Mouse (Mus musculus): ENCODE results near the gene Aqp12. TPM values are rescaled to one million over a fixed set of nuclear protein-coding genes. Genes with fewer than 3 reads are reported as not detected.

Gene Aqp12
- total RNA-seq, 1 experiment, result not detected

DNA sequence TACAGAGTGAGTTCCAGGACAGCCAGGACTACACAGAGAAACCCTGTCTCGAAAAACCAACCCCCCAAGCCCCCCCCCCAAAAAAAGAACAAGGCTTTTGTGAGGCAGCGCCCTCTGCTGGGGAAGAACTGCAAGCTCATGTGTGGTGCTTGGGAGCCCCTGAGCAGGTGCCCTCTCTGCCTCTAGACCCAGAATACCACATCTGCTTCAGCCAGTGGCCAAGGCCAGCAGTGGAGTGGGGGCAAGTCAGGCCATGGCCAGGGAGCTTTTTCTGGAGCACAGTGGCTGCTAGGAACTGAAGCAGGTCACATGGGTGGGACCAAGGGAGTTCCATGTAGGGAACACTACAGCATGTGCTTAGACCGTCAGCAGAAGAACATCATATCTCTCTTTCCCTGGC, 4.6 kb downstream of the Aqp12 start:
- peak; percentile 7 for DNase-seq (ENCODE audit: low read depth, low spot score)
- in situ Hi-C loops (cut with MboI; ENCODE audit: low sequenced_read_pairs in 2 of 2, unreplicated experiment in 2 of 2), result no loop called here
- no peak overlapping the region for H3K27ac ChIP-seq (ENCODE audit: insufficient read depth, low read depth, low read length, poor library complexity, severe bottlenecking)
- no peaks in the 10 kb centered on the region for H3K4me1 ChIP-seq (ENCODE audit: control insufficient read depth in 2 of 2, insufficient read depth in 2 of 2, low read length in 2 of 2, poor library complexity in 1 of 2)
- H3K4me3 ChIP-seq (ENCODE audit: insufficient read depth in 1 of 2, low read depth in 1 of 2, low read length in 2 of 2, poor library complexity in 1 of 2, severe bottlenecking in 1 of 2), result no peak overlapping the region
- no peak overlapping the region for H3K9ac ChIP-seq (ENCODE audit: insufficient read depth, low read depth, low read length, poor library complexity, severe bottlenecking)
- H3K36me3 ChIP-seq (ENCODE audit: control insufficient read depth, insufficient read depth, low read length, poor library complexity, severe bottlenecking), result no peaks in the 10 kb centered on the region
- no peaks in the 10 kb centered on the region for H3K9me3 ChIP-seq (ENCODE audit: control insufficient read depth, insufficient read depth, low read depth, low read length)
- no peak for TF ChIP-seq CHD2 (IDR thresholded peaks at IDR 0.05; ENCODE audit: low read depth, low read length)
- no peak for TF ChIP-seq MAFK (IDR thresholded peaks at IDR 0.05; ENCODE audit: insufficient read depth, low read depth, low read length)
- TF ChIP-seq HCFC1 (IDR thresholded peaks at IDR 0.05; ENCODE audit: borderline replicate concordance, insufficient read depth, low read length), result no peak
- no peak for TF ChIP-seq ZNF384 (IDR thresholded peaks at IDR 0.05; ENCODE audit: low read depth, low read length)
- TF ChIP-seq ZC3H11A (IDR thresholded peaks at IDR 0.05; ENCODE audit: borderline replicate concordance, low read depth, low read length), result no peak

- no peak for DNase-seq (ENCODE audit: low read depth, low spot score)
- Histone ChIP-seq H3K36me3 (ENCODE audit: control insufficient read depth, insufficient read depth, low read length, poor library complexity, severe bottlenecking) (no peaks in the 10 kb centered on the region), H3K27ac (ENCODE audit: insufficient read depth, low read depth, low read length, poor library complexity, severe bottlenecking) (no peak overlapping the region), H3K9ac (ENCODE audit: insufficient read depth, low read depth, low read length, poor library complexity, severe bottlenecking) (0 out of 2 replicates have a peak overlapping the region, but pooled peaks have one; percentile 22), H3K9me3 (ENCODE audit: control insufficient read depth, insufficient read depth, low read depth, low read length) (no peaks in the 10 kb centered on the region), H3K4me1 (ENCODE audit: control insufficient read depth in 2 of 2, insufficient read depth in 2 of 2, low read length in 2 of 2, poor library complexity in 1 of 2) (no peaks in the 10 kb centered on the region), H3K4me3 (ENCODE audit: insufficient read depth in 1 of 2, low read depth in 1 of 2, low read length in 2 of 2, poor library complexity in 1 of 2, severe bottlenecking in 1 of 2) (no peak overlapping the region)
- in situ Hi-C loops (cut with MboI; ENCODE audit: low sequenced_read_pairs in 2 of 2, unreplicated experiment in 2 of 2), result no loop called here
- no peak for TF ChIP-seq ZC3H11A (IDR thresholded peaks at IDR 0.05; ENCODE audit: borderline replicate concordance, low read depth, low read length)
These were observed 6.0 kb downstream of the Aqp12 start for GRCm38 (mm10) chr1:93012103-93012585.

GRCm38 (mm10) chr1:93013367-93013766, 7.2 kb downstream of the Aqp12 start:
- Histone ChIP-seq H3K36me3 (ENCODE audit: control insufficient read depth, insufficient read depth, low read length, poor library complexity, severe bottlenecking) (no peaks in the 10 kb centered on the region; the same call in 1 of the 2 replicates), H3K27ac (ENCODE audit: insufficient read depth, low read depth, low read length, poor library complexity, severe bottlenecking) (no peak overlapping the region), H3K9ac (ENCODE audit: insufficient read depth, low read depth, low read length, poor library complexity, severe bottlenecking) (no peak overlapping the region), H3K9me3 (ENCODE audit: control insufficient read depth, insufficient read depth, low read depth, low read length) (no peaks in the 10 kb centered on the region), H3K4me1 (ENCODE audit: control insufficient read depth in 2 of 2, insufficient read depth in 2 of 2, low read length in 2 of 2, poor library complexity in 1 of 2) (no peaks in the 10 kb centered on the region; a peak in 1 of 4 replicates), H3K4me3 (ENCODE audit: insufficient read depth in 1 of 2, low read depth in 1 of 2, low read length in 2 of 2, poor library complexity in 1 of 2, severe bottlenecking in 1 of 2) (no peak overlapping the region)
- TF ChIP-seq MAFK (IDR thresholded peaks at IDR 0.05; ENCODE audit: insufficient read depth, low read depth, low read length) (no peak), ZNF384 (IDR thresholded peaks at IDR 0.05; ENCODE audit: low read depth, low read length) (no peak), CHD2 (IDR thresholded peaks at IDR 0.05; ENCODE audit: low read depth, low read length) (no peak), ZC3H11A (IDR thresholded peaks at IDR 0.05; ENCODE audit: borderline replicate concordance, low read depth, low read length) (no peak), HCFC1 (IDR thresholded peaks at IDR 0.05; ENCODE audit: borderline replicate concordance, insufficient read depth, low read length) (no peak)
- no peak for DNase-seq (ENCODE audit: low read depth, low spot score)
- in situ Hi-C loops (cut with MboI; ENCODE audit: low sequenced_read_pairs in 2 of 2, unreplicated experiment in 2 of 2), result no loop called here

DNA sequence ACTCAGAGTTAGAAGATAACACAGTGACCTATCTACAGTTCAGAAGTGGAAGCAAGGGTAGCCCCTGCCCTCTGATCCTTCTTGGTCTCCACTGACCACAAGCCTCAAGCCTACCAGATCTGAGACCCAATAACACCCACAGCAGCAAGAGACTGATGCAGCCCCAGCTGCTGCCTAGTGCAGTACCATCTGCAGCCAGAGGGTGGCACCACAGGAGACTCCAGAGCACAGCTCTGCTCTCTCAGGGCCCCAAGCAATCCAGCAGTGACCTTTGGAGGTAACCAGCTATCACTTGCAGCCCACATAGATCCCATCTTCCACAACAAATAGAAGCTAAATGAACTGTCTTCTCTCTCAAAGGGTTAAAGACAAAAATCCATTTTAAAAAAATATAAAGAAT, 8.3 kb downstream of the Aqp12 start:
- no peak for TF ChIP-seq ZNF384 (IDR thresholded peaks at IDR 0.05; ENCODE audit: low read depth, low read length)
- 0 out of 2 replicates have a peak, but pooled peaks have one; percentile 4 for TF ChIP-seq ZC3H11A (IDR thresholded peaks at IDR 0.05; ENCODE audit: borderline replicate concordance, low read depth, low read length)
- in situ Hi-C loops (cut with MboI; ENCODE audit: low sequenced_read_pairs in 2 of 2, unreplicated experiment in 2 of 2), result no loop called here

GRCm38 (mm10) chr1:93015136-93015535, 9.0 kb downstream of the Aqp12 start:
- TF ChIP-seq HCFC1 (IDR thresholded peaks at IDR 0.05; ENCODE audit: borderline replicate concordance, insufficient read depth, low read length), result no peak
- TF ChIP-seq CHD2 (IDR thresholded peaks at IDR 0.05; ENCODE audit: low read depth, low read length), result no peak
- TF ChIP-seq ZC3H11A (IDR thresholded peaks at IDR 0.05; ENCODE audit: borderline replicate concordance, low read depth, low read length), result no peak
- TF ChIP-seq ZNF384 (IDR thresholded peaks at IDR 0.05; ENCODE audit: low read depth, low read length), result no peak
- no peak for TF ChIP-seq MAFK (IDR thresholded peaks at IDR 0.05; ENCODE audit: insufficient read depth, low read depth, low read length)
- Histone ChIP-seq H3K4me1 (ENCODE audit: control insufficient read depth in 2 of 2, insufficient read depth in 2 of 2, low read length in 2 of 2, poor library complexity in 1 of 2) (no peaks in the 10 kb centered on the region; a peak in 1 of 4 replicates), H3K9ac (ENCODE audit: insufficient read depth, low read depth, low read length, poor library complexity, severe bottlenecking) (no peak overlapping the region), H3K27ac (ENCODE audit: insufficient read depth, low read depth, low read length, poor library complexity, severe bottlenecking) (no peak overlapping the region), H3K36me3 (ENCODE audit: control insufficient read depth, insufficient read depth, low read length, poor library complexity, severe bottlenecking) (no peaks in the 10 kb centered on the region; the same call in 1 of the 2 replicates), H3K9me3 (ENCODE audit: control insufficient read depth, insufficient read depth, low read depth, low read length) (no peaks in the 10 kb centered on the region), H3K4me3 (ENCODE audit: insufficient read depth in 1 of 2, low read depth in 1 of 2, low read length in 2 of 2, poor library complexity in 1 of 2, severe bottlenecking in 1 of 2) (no peak overlapping the region)
- no peak for DNase-seq (ENCODE audit: low read depth, low spot score)
- in situ Hi-C loops (cut with MboI; ENCODE audit: low sequenced_read_pairs in 2 of 2, unreplicated experiment in 2 of 2), result no loop called here

More for the DNA sequence above, 8.3 kb downstream of the Aqp12 start:
- peak; percentile 57 for DNase-seq (ENCODE audit: low read depth, low spot score)
- Histone ChIP-seq H3K36me3 (ENCODE audit: control insufficient read depth, insufficient read depth, low read length, poor library complexity, severe bottlenecking) (no peaks in the 10 kb centered on the region; the same call in 1 of the 2 replicates), H3K27ac (ENCODE audit: insufficient read depth, low read depth, low read length, poor library complexity, severe bottlenecking) (no peak overlapping the region), H3K4me3 (ENCODE audit: insufficient read depth in 1 of 2, low read depth in 1 of 2, low read length in 2 of 2, poor library complexity in 1 of 2, severe bottlenecking in 1 of 2) (no peak overlapping the region), H3K4me1 (ENCODE audit: control insufficient read depth in 2 of 2, insufficient read depth in 2 of 2, low read length in 2 of 2, poor library complexity in 1 of 2) (no peaks in the 10 kb centered on the region; a peak in 1 of 4 replicates), H3K9me3 (ENCODE audit: control insufficient read depth, insufficient read depth, low read depth, low read length) (no peaks in the 10 kb centered on the region), H3K9ac (ENCODE audit: insufficient read depth, low read depth, low read length, poor library complexity, severe bottlenecking) (no peak overlapping the region)
